Mouse (Mus musculus): ENCODE results near the gene Lbr.
A peak's percentile ranks its signal among the peaks of the same experiment; 100 is the strongest.

The Lbr gene

GRCm38 (mm10) chr1:181861181-181861902 lies 18.5 kb upstream of the Lbr start:
- TF ChIP-seq NANOG (IDR thresholded peaks at IDR 0.05; ENCODE audit: borderline replicate concordance, low read length) (no peak), CTCF (conservative IDR thresholded peaks at IDR 0.05; ENCODE audit: low read length) (no peak), POU5F1 (IDR thresholded peaks at IDR 0.05; ENCODE audit: borderline replicate concordance, low read length) (no peak)
- Histone ChIP-seq H3K4me3 (replicated peaks; ENCODE audit: low read length) (no peak overlapping the region), H3K36me3 (ENCODE audit: insufficient read depth, low read length) (no peaks in the 10 kb centered on the region), H3K4me1 (replicated peaks; ENCODE audit: low read depth, low read length) (peaks cover 80% of the 10 kb centered on the region), H3K9me3 (ENCODE audit: low read length) (peaks cover 19% of the 10 kb centered on the region), H3K27me3 (ENCODE audit: insufficient read depth, low read length) (no peaks in the 10 kb centered on the region)

DNA sequence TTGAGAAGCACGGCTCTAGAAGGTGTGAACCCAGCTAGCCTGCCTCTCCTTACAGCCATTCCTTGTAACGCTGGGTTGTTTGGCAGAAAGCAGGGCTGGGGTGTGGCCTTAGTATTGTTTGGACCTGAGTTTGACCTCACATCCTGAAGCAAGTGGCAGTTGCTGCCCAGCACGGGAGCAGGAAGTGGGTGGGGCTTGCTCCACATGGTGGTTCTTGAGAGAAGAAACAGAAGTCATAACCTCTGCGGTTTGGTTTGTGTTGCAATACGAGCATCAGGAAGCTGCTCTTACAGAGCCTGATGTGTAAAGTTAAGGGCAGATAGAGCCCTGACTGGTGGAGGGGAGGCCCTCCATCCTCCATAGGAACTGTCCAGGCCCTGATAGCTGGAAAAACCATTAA lies 17.8 kb upstream of the Lbr start:
- H3K36me3 ChIP-seq (ENCODE audit: insufficient read depth, low read length) = no peaks in the 10 kb centered on the region
- no peaks in the 10 kb centered on the region for H3K27me3 ChIP-seq (ENCODE audit: insufficient read depth, low read length)
- H3K9me3 ChIP-seq (ENCODE audit: low read length) = peaks cover 19% of the 10 kb centered on the region
- no peak for TF ChIP-seq NANOG (IDR thresholded peaks at IDR 0.05; ENCODE audit: borderline replicate concordance, low read length)
- peaks cover 75% of the 10 kb centered on the region for H3K4me1 ChIP-seq (replicated peaks; ENCODE audit: low read depth, low read length)
- H3K4me3 ChIP-seq (replicated peaks; ENCODE audit: low read length) = 0 out of 2 replicates have a peak overlapping the region, but pooled peaks have one; percentile 26

DNA sequence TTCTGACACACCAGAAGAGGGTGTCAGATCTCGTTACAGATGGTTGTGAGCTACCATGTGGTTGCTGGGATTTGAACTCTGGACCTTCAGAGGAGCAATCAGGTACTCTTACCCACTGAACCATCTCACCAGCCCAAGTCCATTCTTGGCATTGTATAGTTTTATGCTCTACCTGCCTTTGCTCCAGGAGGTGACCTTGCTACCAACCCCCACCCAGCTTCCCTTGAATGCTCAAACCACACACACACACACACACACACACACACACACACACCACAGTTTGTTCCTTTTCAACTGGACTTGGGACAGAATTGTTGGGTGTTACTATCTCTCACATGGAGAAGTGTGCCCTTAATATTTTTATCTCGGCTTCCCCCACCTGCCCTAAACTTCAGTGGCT lies 13.5 kb upstream of the Lbr start:
- Histone ChIP-seq H3K4me3 (replicated peaks; ENCODE audit: low read length) (no peak overlapping the region), H3K4me1 (replicated peaks; ENCODE audit: low read depth, low read length) (peaks cover 61% of the 10 kb centered on the region), H3K36me3 (ENCODE audit: insufficient read depth, low read length) (no peaks in the 10 kb centered on the region), H3K9me3 (ENCODE audit: low read length) (peaks cover 19% of the 10 kb centered on the region), H3K27me3 (ENCODE audit: insufficient read depth, low read length) (no peaks in the 10 kb centered on the region)
- no peak for TF ChIP-seq POU5F1 (IDR thresholded peaks at IDR 0.05; ENCODE audit: borderline replicate concordance, low read length)
- TF ChIP-seq NANOG (IDR thresholded peaks at IDR 0.05; ENCODE audit: borderline replicate concordance, low read length) = no peak
- no peak for TF ChIP-seq CTCF (conservative IDR thresholded peaks at IDR 0.05; ENCODE audit: low read length)

DNA sequence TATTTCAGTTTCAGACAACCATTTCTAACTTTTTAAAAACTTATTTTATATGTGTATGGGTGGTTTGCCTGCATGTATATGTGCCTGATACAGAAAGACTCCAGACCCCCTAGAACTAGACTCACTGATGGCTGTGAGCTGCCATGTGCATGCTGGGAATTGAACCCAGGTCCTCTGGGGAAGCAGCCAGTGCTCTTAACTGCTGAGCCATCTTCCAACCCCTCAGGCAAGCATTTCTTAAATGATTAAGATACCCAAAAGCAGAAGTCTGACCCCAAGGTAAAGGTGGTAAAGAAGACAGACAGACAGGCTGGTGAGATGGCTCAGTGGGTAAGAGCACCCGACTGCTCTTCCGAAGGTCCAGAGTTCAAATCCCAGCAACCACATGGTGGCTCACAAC lies 12.0 kb upstream of the Lbr start:
- peaks cover 46% of the 10 kb centered on the region for H3K4me1 ChIP-seq (replicated peaks; ENCODE audit: low read depth, low read length)
- H3K36me3 ChIP-seq (ENCODE audit: insufficient read depth, low read length) = no peaks in the 10 kb centered on the region
- H3K9me3 ChIP-seq (ENCODE audit: low read length) = peaks cover 19% of the 10 kb centered on the region
- H3K4me3 ChIP-seq (replicated peaks; ENCODE audit: low read length) = no peak overlapping the region
- no peak for TF ChIP-seq NANOG (IDR thresholded peaks at IDR 0.05; ENCODE audit: borderline replicate concordance, low read length)
- TF ChIP-seq CTCF (conservative IDR thresholded peaks at IDR 0.05; ENCODE audit: low read length) = no peak
- no peak for TF ChIP-seq POU5F1 (IDR thresholded peaks at IDR 0.05; ENCODE audit: borderline replicate concordance, low read length)
- no peaks in the 10 kb centered on the region for H3K27me3 ChIP-seq (ENCODE audit: insufficient read depth, low read length)

- Histone ChIP-seq H3K4me1 (replicated peaks; ENCODE audit: low read depth, low read length) (peaks cover 32% of the 10 kb centered on the region), H3K9me3 (ENCODE audit: low read length) (peaks cover 16% of the 10 kb centered on the region), H3K27me3 (ENCODE audit: insufficient read depth, low read length) (no peaks in the 10 kb centered on the region), H3K36me3 (ENCODE audit: insufficient read depth, low read length) (no peaks in the 10 kb centered on the region), H3K4me3 (replicated peaks; ENCODE audit: low read length) (peak overlapping the region; percentile 69)
- TF ChIP-seq POU5F1 (IDR thresholded peaks at IDR 0.05; ENCODE audit: borderline replicate concordance, low read length) = no peak
- no peak for TF ChIP-seq NANOG (IDR thresholded peaks at IDR 0.05; ENCODE audit: borderline replicate concordance, low read length)
- TF ChIP-seq CTCF (conservative IDR thresholded peaks at IDR 0.05; ENCODE audit: low read length) = no peak
These were observed 10.4 kb upstream of the Lbr start for GRCm38 (mm10) chr1:181853081-181853736.

GRCm38 (mm10) chr1:181852466-181852865 lies 9.6 kb upstream of the Lbr start:
- no peaks in the 10 kb centered on the region for H3K27me3 ChIP-seq (ENCODE audit: insufficient read depth, low read length)
- H3K9me3 ChIP-seq (ENCODE audit: low read length) = peaks cover 11% of the 10 kb centered on the region
- TF ChIP-seq NANOG (IDR thresholded peaks at IDR 0.05; ENCODE audit: borderline replicate concordance, low read length) (no peak), CTCF (conservative IDR thresholded peaks at IDR 0.05; ENCODE audit: low read length) (no peak), POU5F1 (IDR thresholded peaks at IDR 0.05; ENCODE audit: borderline replicate concordance, low read length) (no peak)
- peaks cover 31% of the 10 kb centered on the region for H3K4me1 ChIP-seq (replicated peaks; ENCODE audit: low read depth, low read length)
- H3K36me3 ChIP-seq (ENCODE audit: insufficient read depth, low read length) = no peaks in the 10 kb centered on the region
- peak overlapping the region; percentile 13; the same call in 1 of the 2 replicates for H3K4me3 ChIP-seq (replicated peaks; ENCODE audit: low read length)

- H3K36me3 ChIP-seq (ENCODE audit: insufficient read depth, low read length) = no peaks in the 10 kb centered on the region
- peaks cover 3% of the 10 kb centered on the region; the same call in 1 of the 2 replicates for H3K9me3 ChIP-seq (ENCODE audit: low read length)
- TF ChIP-seq NANOG (IDR thresholded peaks at IDR 0.05; ENCODE audit: borderline replicate concordance, low read length) = no peak
- TF ChIP-seq CTCF (conservative IDR thresholded peaks at IDR 0.05; ENCODE audit: low read length) = no peak
- no peak for TF ChIP-seq POU5F1 (IDR thresholded peaks at IDR 0.05; ENCODE audit: borderline replicate concordance, low read length)
- H3K4me1 ChIP-seq (replicated peaks; ENCODE audit: low read depth, low read length) = peaks cover 31% of the 10 kb centered on the region
- H3K27me3 ChIP-seq (ENCODE audit: insufficient read depth, low read length) = no peaks in the 10 kb centered on the region
- H3K4me3 ChIP-seq (replicated peaks; ENCODE audit: low read length) = no peak overlapping the region
These were observed 8.9 kb upstream of the Lbr start for GRCm38 (mm10) chr1:181851521-181852310.

DNA sequence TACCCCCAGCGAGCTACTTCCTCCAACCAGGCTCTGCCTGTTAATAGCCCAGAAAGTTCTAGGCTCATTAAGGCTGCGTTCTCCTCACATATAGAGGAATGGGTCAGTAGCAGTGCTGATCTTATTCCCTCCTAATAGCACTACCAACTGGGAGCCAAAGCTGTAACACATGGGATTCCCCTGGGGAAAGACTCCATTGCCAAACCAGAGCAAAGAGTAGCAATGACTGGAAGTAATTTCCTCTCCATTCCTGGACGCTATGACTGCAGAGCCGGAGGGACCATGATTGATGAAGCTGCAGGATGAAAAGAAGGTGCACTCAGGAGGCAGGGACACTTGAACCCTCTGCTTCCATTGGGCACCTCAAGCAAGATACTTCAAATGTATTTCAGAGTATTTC lies 7.6 kb upstream of the Lbr start:
- no peak overlapping the region for H3K4me3 ChIP-seq (replicated peaks; ENCODE audit: low read length)
- TF ChIP-seq POU5F1 (IDR thresholded peaks at IDR 0.05; ENCODE audit: borderline replicate concordance, low read length) (no peak), CTCF (conservative IDR thresholded peaks at IDR 0.05; ENCODE audit: low read length) (no peak), NANOG (IDR thresholded peaks at IDR 0.05; ENCODE audit: borderline replicate concordance, low read length) (no peak)
- no peaks in the 10 kb centered on the region for H3K27me3 ChIP-seq (ENCODE audit: insufficient read depth, low read length)
- no peaks in the 10 kb centered on the region for H3K36me3 ChIP-seq (ENCODE audit: insufficient read depth, low read length)
- no peaks in the 10 kb centered on the region for H3K9me3 ChIP-seq (ENCODE audit: low read length)
- H3K4me1 ChIP-seq (replicated peaks; ENCODE audit: low read depth, low read length) = peaks cover 35% of the 10 kb centered on the region

Data from E14TG2a.4 (cell line).